ENCODE assay signal across 9 mouse cellular contexts in genomic region chr2:152114057-152114975, GRCm38 (mm10). TPM values are rescaled to one million over a fixed set of nuclear protein-coding genes. Genes with fewer than 3 reads are reported as not detected.
DNase-seq lines count a peak whose midpoint lies in the region; ATAC-seq lines count a peak whose summit lies in the region.
"Had no signal": no experiment of that assay in that cellular context is flagged by ENCODE, and none has a peak within 500 bp of the region (broad histone marks: within the 10 kb centered on the region; RNA-seq: fewer than 3 reads in every experiment).

No protein-coding gene starts in this region.

- DNase-seq in adrenal gland, postnatal 14 days: peak; percentile 31
- no peak for DNase-seq in adrenal gland, adult 18-20 months (ENCODE audit: low spot score in 2 of 2)
- peak; percentile 30 for DNase-seq in right cerebral cortex, postnatal 14 days
- no peak for DNase-seq in right cerebral cortex, adult 2 months (ENCODE audit: low spot score in 2 of 2)
- no peak for DNase-seq in thymus, postnatal 25 days
- no peak for DNase-seq in gastrocnemius, postnatal 36 days

- H3K4me1 ChIP-seq in liver, embryonic 12.5 days: peaks cover 51% of the 10 kb centered on the region
- H3K4me1 ChIP-seq in stomach, embryonic 16.5 days (ENCODE audit: control insufficient read depth, insufficient read depth, low read length): peaks cover 6% of the 10 kb centered on the region; the same call in 1 of the 2 replicates

- peak overlapping the region; percentile 14; the same call in 1 of the 2 replicates for H3K9ac ChIP-seq in liver, embryonic 12.5 days
- H3K9ac ChIP-seq in stomach, embryonic 16.5 days (ENCODE audit: low read length): peak overlapping the region; percentile 46; the same call in 1 of the 2 replicates

- no peak for ATAC-seq in liver, embryonic 12.5 days
- ATAC-seq in stomach, embryonic 16.5 days (ENCODE audit: insufficient read depth, low FRiP score): no peak

- H3K9me3 ChIP-seq in liver, embryonic 12.5 days (replicated peaks): no peaks in the 10 kb centered on the region
- no peaks in the 10 kb centered on the region for H3K9me3 ChIP-seq in stomach, embryonic 16.5 days (replicated peaks; ENCODE audit: control insufficient read depth, low read length)
- H3K9me3 ChIP-seq: megakaryocyte, embryonic 14.5 days had no signal

- 18% methylated on average over 36 of the region's 36 CpGs for WGBS in liver, embryonic 12.5 days (ENCODE audit: insufficient replicate concordance)
- 14% methylated on average over 36 of the region's 36 CpGs for WGBS in stomach, embryonic 16.5 days

- H3K27me3 ChIP-seq in liver, embryonic 12.5 days (replicated peaks): peaks cover 29% of the 10 kb centered on the region
- no peaks in the 10 kb centered on the region for H3K27me3 ChIP-seq in stomach, embryonic 16.5 days (ENCODE audit: control insufficient read depth, insufficient read depth, low read length)

- H3K4me3 ChIP-seq in liver, embryonic 12.5 days: peak overlapping the region; percentile 26; the same call in 1 of the 2 replicates
- H3K4me3 ChIP-seq in stomach, embryonic 16.5 days (replicated peaks; ENCODE audit: low read length): peak overlapping the region; percentile 25
- H3K4me3 ChIP-seq: megakaryocyte, embryonic 14.5 days had no signal

- no peak overlapping the region for H3K27ac ChIP-seq in liver, embryonic 12.5 days
- H3K27ac ChIP-seq in stomach, embryonic 16.5 days (ENCODE audit: low read length): no peak overlapping the region

- H3K4me2 ChIP-seq in liver, embryonic 12.5 days: peak overlapping the region; percentile 61
- peak overlapping the region; percentile 45 for H3K4me2 ChIP-seq in stomach, embryonic 16.5 days (ENCODE audit: low read depth, low read length)

- H3K36me3 ChIP-seq in liver, embryonic 12.5 days: peaks cover 14% of the 10 kb centered on the region
- no peaks in the 10 kb centered on the region for H3K36me3 ChIP-seq in stomach, embryonic 16.5 days (ENCODE audit: control insufficient read depth, insufficient read depth, low read length)

- intact Hi-C loops in gastrocnemius, postnatal 36 days (cut with DNase I): loop anchor here (5.0 kb wide), 1 partner anchor 253 kb away; no protein-coding TSS in a partner anchor

RNA-seq across cellular contexts. Expression of gene Srxn1, which starts 9.0 kb away (rescaled TPM):
- 267 and 289 TPM in 2 replicates for total RNA-seq in adrenal gland, postnatal 14 days (2021)
- 100 to 1,000 TPM; 547 to 673 TPM for total RNA-seq in adrenal gland, adult 18-20 months (2021)
- 23.1 and 27.2 TPM in 2 replicates for polyA plus RNA-seq in liver, embryonic 12.5 days (2016; fragmentation: Nextera tagmentation; extraction: Ambion mirVana)
- 13.8 and 14.4 TPM in 2 replicates for polyA plus RNA-seq in stomach, embryonic 16.5 days (2015; fragmentation: Nextera tagmentation; extraction: Ambion mirVana)
- 10 to 100 TPM; 21.3 to 21.5 TPM for total RNA-seq in gastrocnemius, postnatal 36 days (2021)

RNA-seq across cellular contexts. Expression of gene Tcf15, which starts 29.0 kb away (rescaled TPM):
- total RNA-seq in adrenal gland, postnatal 14 days (2021): 20.2 and 22.0 TPM in 2 replicates
- total RNA-seq in adrenal gland, adult 18-20 months (2021): 1 to 10 TPM; 1.9 to 4.3 TPM
- 0.42 and 0.94 TPM in 2 replicates for polyA plus RNA-seq in liver, embryonic 12.5 days (2016; fragmentation: Nextera tagmentation; extraction: Ambion mirVana)
- polyA plus RNA-seq in stomach, embryonic 16.5 days (2015; fragmentation: Nextera tagmentation; extraction: Ambion mirVana): 3.0 and 5.7 TPM in 2 replicates
- 10 to 100 TPM; 15.7 to 17.4 TPM for total RNA-seq in gastrocnemius, postnatal 36 days (2021)

RNA-seq across cellular contexts. Expression of gene Scrt2, which starts 33.0 kb away (rescaled TPM):
- total RNA-seq in adrenal gland, postnatal 14 days (2021): 0.30 and 0.33 TPM in 2 replicates
- total RNA-seq in adrenal gland, adult 18-20 months (2021): under 1 TPM; 0.36 to 0.58 TPM
- not detected in 2 replicates for polyA plus RNA-seq in liver, embryonic 12.5 days (2016; fragmentation: Nextera tagmentation; extraction: Ambion mirVana)
- polyA plus RNA-seq in stomach, embryonic 16.5 days (2015; fragmentation: Nextera tagmentation; extraction: Ambion mirVana): 0.06 TPM in 1 of 2 replicates, not detected in the other
- total RNA-seq in gastrocnemius, postnatal 36 days (2021): not detected

Comparison
In these comparisons a context has a peak if more than half of its experiments do, and no peak if none do; other contexts are left out.
1. DNase-seq: peak in adrenal gland, postnatal 14 days (single experiment) and right cerebral cortex, postnatal 14 days (single experiment); none in adrenal gland, adult 18-20 months (0 of 2), right cerebral cortex, adult 2 months (0 of 2), thymus, postnatal 25 days (single experiment) and gastrocnemius, postnatal 36 days (0 of 2).
2. RNA of gene Srxn1, which starts 9.0 kb away (total RNA-seq): 547 to 673 TPM in adrenal gland, adult 18-20 months and 267 to 289 TPM in adrenal gland, postnatal 14 days; 21.3 to 21.5 TPM in gastrocnemius, postnatal 36 days; every median in the first group is over 10 times any median in the second.